ENCODE assay signal across 22 mouse cellular contexts in genomic region chr2:120281221-120281620, GRCm38 (mm10). TPM values are rescaled to one million over a fixed set of nuclear protein-coding genes. Genes with fewer than 3 reads are reported as not detected.
DNase-seq lines count a peak whose midpoint lies in the region; ATAC-seq and TF ChIP-seq lines count a peak whose summit lies in the region.
"Had no signal": no experiment of that assay in that cellular context is flagged by ENCODE, and none has a peak within 500 bp of the region (broad histone marks: within the 10 kb centered on the region; RNA-seq: fewer than 3 reads in every experiment).

No protein-coding gene starts in this region.

- no peaks in the 10 kb centered on the region for H3K9me3 ChIP-seq in kidney, postnatal 0 days (replicated peaks; ENCODE audit: low read length)
- no peaks in the 10 kb centered on the region for H3K9me3 ChIP-seq in midbrain, postnatal 0 days (ENCODE audit: low read length)
- H3K9me3 ChIP-seq in midbrain, embryonic 10.5 days (replicated peaks), result no peaks in the 10 kb centered on the region
- H3K9me3 ChIP-seq: embryonic facial prominence, embryonic 12.5 days; midbrain, embryonic 15.5 days had no signal

- H3K27ac ChIP-seq in kidney, postnatal 0 days, result no peak overlapping the region
- no peak overlapping the region for H3K27ac ChIP-seq in midbrain, postnatal 0 days (ENCODE audit: low read depth, low read length)
- no peak overlapping the region for H3K27ac ChIP-seq in midbrain, embryonic 10.5 days (replicated peaks)
- H3K27ac ChIP-seq in cortical plate, adult 2 months (ENCODE audit: insufficient read depth, low read length), result no peak overlapping the region
- H3K27ac ChIP-seq: embryonic facial prominence, embryonic 12.5 days; midbrain, embryonic 15.5 days had no signal

- peak; percentile 45 for TF ChIP-seq CTCF in kidney, postnatal 0 days (IDR thresholded peaks at IDR 0.05; ENCODE audit: low read depth)
- peak; percentile 47 for TF ChIP-seq CTCF in midbrain, postnatal 0 days (IDR thresholded peaks at IDR 0.05)
- TF ChIP-seq CTCF in cortical plate, adult 2 months (IDR thresholded peaks at IDR 0.05; ENCODE audit: extremely low read depth, insufficient read depth, low read length), result peak; percentile 18; the same call in 1 of the 2 replicates

- DNase-seq in adrenal gland, postnatal 14 days, result peak; percentile 42
- DNase-seq in adrenal gland, postnatal 4 days (ENCODE audit: low spot score in 2 of 2), result no peak
- DNase-seq in kidney, postnatal 0 days (ENCODE audit: low spot score), result no peak
- no peak for DNase-seq in kidney, postnatal 36 days
- no peak for DNase-seq in midbrain, postnatal 0 days (ENCODE audit: low spot score)
- no peak for DNase-seq in midbrain, embryonic 10.5 days (ENCODE audit: low spot score)
- DNase-seq in spleen, postnatal 36 days (ENCODE audit: low spot score in 2 of 2), result no peak
- DNase-seq: adrenal gland, adult 2 months; cerebellum, adult 18-20 months; cerebellum, postnatal 36 days; gastrocnemius, postnatal 10 days; kidney, adult 8-10 months; layer of hippocampus, postnatal 36 days; lung, adult 18-20 months; retina, postnatal 1 day; thymus, adult 2 months had no signal

- no peak overlapping the region for H3K4me2 ChIP-seq in kidney, postnatal 0 days (ENCODE audit: low read length)
- H3K4me2 ChIP-seq in midbrain, postnatal 0 days (ENCODE audit: low read depth, low read length, poor library complexity, severe bottlenecking), result no peak overlapping the region
- H3K4me2 ChIP-seq: embryonic facial prominence, embryonic 12.5 days; midbrain, embryonic 15.5 days had no signal

- no peaks in the 10 kb centered on the region for H3K36me3 ChIP-seq in kidney, postnatal 0 days (ENCODE audit: insufficient read depth, low read length)
- no peaks in the 10 kb centered on the region for H3K36me3 ChIP-seq in midbrain, postnatal 0 days (ENCODE audit: insufficient read depth, low read length)
- no peaks in the 10 kb centered on the region for H3K36me3 ChIP-seq in midbrain, embryonic 10.5 days
- H3K36me3 ChIP-seq: embryonic facial prominence, embryonic 12.5 days; midbrain, embryonic 15.5 days had no signal

- TF ChIP-seq POLR2A in cortical plate, adult 2 months (IDR thresholded peaks at IDR 0.05; ENCODE audit: extremely low read depth, insufficient read depth, low read length), result no peak

- ATAC-seq in kidney, postnatal 0 days (replicated peaks; ENCODE audit: low FRiP score, low read depth), result no peak
- no peak for ATAC-seq in midbrain, postnatal 0 days (ENCODE audit: low FRiP score)
- ATAC-seq: hindbrain, embryonic 16.5 days; midbrain, embryonic 15.5 days had no signal

- no peak overlapping the region for H3K4me3 ChIP-seq in kidney, postnatal 0 days (replicated peaks; ENCODE audit: low read depth, low read length)
- H3K4me3 ChIP-seq in midbrain, postnatal 0 days (ENCODE audit: low read depth, low read length), result no peak overlapping the region
- no peak overlapping the region for H3K4me3 ChIP-seq in midbrain, embryonic 10.5 days
- no peak overlapping the region for H3K4me3 ChIP-seq in cortical plate, adult 2 months (ENCODE audit: insufficient read depth, low read length)
- H3K4me3 ChIP-seq: embryonic facial prominence, embryonic 12.5 days; midbrain, embryonic 15.5 days had no signal

- WGBS in kidney, postnatal 0 days, result 56% methylated on average over 3 of the region's 3 CpGs
- WGBS in midbrain, postnatal 0 days, result 54% methylated on average over 3 of the region's 3 CpGs
- 53% methylated on average over 3 of the region's 3 CpGs for WGBS in midbrain, embryonic 10.5 days

- H3K27me3 ChIP-seq in kidney, postnatal 0 days (ENCODE audit: insufficient read depth, low read length), result no peaks in the 10 kb centered on the region
- H3K27me3 ChIP-seq in midbrain, postnatal 0 days (ENCODE audit: insufficient read depth, low read length), result no peaks in the 10 kb centered on the region
- no peaks in the 10 kb centered on the region for H3K27me3 ChIP-seq in midbrain, embryonic 10.5 days (ENCODE audit: low read depth, poor library complexity, severe bottlenecking)
- H3K27me3 ChIP-seq: embryonic facial prominence, embryonic 12.5 days; midbrain, embryonic 15.5 days had no signal

- no peak overlapping the region for H3K9ac ChIP-seq in kidney, postnatal 0 days (ENCODE audit: low read depth, low read length)
- H3K9ac ChIP-seq in midbrain, postnatal 0 days (replicated peaks; ENCODE audit: low read length, poor library complexity, severe bottlenecking), result no peak overlapping the region
- H3K9ac ChIP-seq: embryonic facial prominence, embryonic 12.5 days; midbrain, embryonic 15.5 days had no signal

- H3K4me1 ChIP-seq in kidney, postnatal 0 days (replicated peaks; ENCODE audit: insufficient read depth, low read length), result no peaks in the 10 kb centered on the region
- no peaks in the 10 kb centered on the region for H3K4me1 ChIP-seq in midbrain, postnatal 0 days (ENCODE audit: insufficient read depth, low read length)
- H3K4me1 ChIP-seq in midbrain, embryonic 10.5 days, result no peaks in the 10 kb centered on the region
- H3K4me1 ChIP-seq in cortical plate, adult 2 months (ENCODE audit: control insufficient read depth, insufficient read depth, low read length), result no peaks in the 10 kb centered on the region
- H3K4me1 ChIP-seq: embryonic facial prominence, embryonic 12.5 days; midbrain, embryonic 15.5 days had no signal

RNA-seq across cellular contexts. Expression of gene Pla2g4d, which starts 7.8 kb away (rescaled TPM):
- not detected in 2 replicates for total RNA-seq in adrenal gland, postnatal 14 days (2021)
- total RNA-seq in adrenal gland, postnatal 4 days (2021), result under 1 TPM in 1 of 2 experiments, not detected in 1; 0.28 TPM
- polyA plus RNA-seq in kidney, postnatal 0 days (2015; fragmentation: Nextera tagmentation; extraction: Ambion mirVana), result 0.05 and 0.07 TPM in 2 replicates
- total RNA-seq in midbrain, postnatal 0 days (2014; rRNA removed), result 0.11 TPM in 1 of 2 replicates, not detected in the other
- 0.06 and 0.10 TPM in 2 replicates for polyA plus RNA-seq in midbrain, postnatal 0 days (2015; fragmentation: Nextera tagmentation; extraction: Ambion mirVana)
- polyA plus RNA-seq in midbrain, embryonic 10.5 days (2016; fragmentation: Nextera tagmentation; extraction: Ambion mirVana), result 0.02 TPM in 1 of 2 replicates, not detected in the other
- polyA plus RNA-seq in cortical plate, adult 2 months (2012; rRNA removed), result 0.04 TPM in 2 replicates
- total RNA-seq: gastrocnemius, postnatal 10 days; heart, postnatal 25 days; layer of hippocampus, postnatal 36 days had no signal

RNA-seq across cellular contexts. Expression of gene Pla2g4f, which starts 32.7 kb away (rescaled TPM):
- total RNA-seq in adrenal gland, postnatal 14 days (2021), result 0.23 TPM in 1 of 2 replicates, not detected in the other
- not detected for total RNA-seq in adrenal gland, postnatal 4 days (2021)
- 0.07 TPM in 1 of 2 replicates, not detected in the other for polyA plus RNA-seq in kidney, postnatal 0 days (2015; fragmentation: Nextera tagmentation; extraction: Ambion mirVana)
- 0.05 TPM in 1 of 2 replicates, not detected in the other for total RNA-seq in midbrain, postnatal 0 days (2014; rRNA removed)
- not detected in 2 replicates for polyA plus RNA-seq in midbrain, postnatal 0 days (2015; fragmentation: Nextera tagmentation; extraction: Ambion mirVana)
- not detected in 2 replicates for polyA plus RNA-seq in midbrain, embryonic 10.5 days (2016; fragmentation: Nextera tagmentation; extraction: Ambion mirVana)
- 0.10 and 0.11 TPM in 2 replicates for polyA plus RNA-seq in cortical plate, adult 2 months (2012; rRNA removed)
- total RNA-seq: adrenal gland, adult 2 months; gastrocnemius, postnatal 10 days; heart, postnatal 25 days; layer of hippocampus, postnatal 36 days had no signal
- polyA plus RNA-seq: adrenal gland, adult 2 months; hindbrain, embryonic 16.5 days; limb, embryonic 11.5 days; midbrain, embryonic 15.5 days had no signal

RNA-seq across cellular contexts. Expression of gene Pla2g4e, which starts 36.1 kb away (rescaled TPM):
- 0.48 and 0.53 TPM in 2 replicates for total RNA-seq in adrenal gland, postnatal 14 days (2021)
- 1 to 10 TPM; 2.2 to 2.9 TPM for total RNA-seq in adrenal gland, postnatal 4 days (2021)
- not detected in 2 replicates for polyA plus RNA-seq in kidney, postnatal 0 days (2015; fragmentation: Nextera tagmentation; extraction: Ambion mirVana)
- 18.5 and 20.0 TPM in 2 replicates for total RNA-seq in midbrain, postnatal 0 days (2014; rRNA removed)
- 10.3 and 10.4 TPM in 2 replicates for polyA plus RNA-seq in midbrain, postnatal 0 days (2015; fragmentation: Nextera tagmentation; extraction: Ambion mirVana)
- polyA plus RNA-seq in midbrain, embryonic 10.5 days (2016; fragmentation: Nextera tagmentation; extraction: Ambion mirVana), result 0.07 TPM in 1 of 2 replicates, not detected in the other
- 17.2 and 20.5 TPM in 2 replicates for polyA plus RNA-seq in cortical plate, adult 2 months (2012; rRNA removed)
- polyA plus RNA-seq: limb, embryonic 11.5 days had no signal

Comparison
In these comparisons a context has a peak if more than half of its experiments do, and no peak if none do; other contexts are left out.
1. RNA of gene Pla2g4e, which starts 36.1 kb away (polyA plus RNA-seq): 17.2 to 20.5 TPM in cortical plate, adult 2 months and 10.3 to 10.4 TPM in midbrain, postnatal 0 days; 0.07 TPM in midbrain, embryonic 10.5 days and not detected in kidney, postnatal 0 days; every median in the first group is over 10 times any median in the second.
2. Peak in every context shown above with its lines, with median percentiles within 50 percentile points of each other: CTCF ChIP-seq.